Mouse (Mus musculus) neural tube, embryonic 11.5 days (tissue): ENCODE measurements at regions not wholly inside any gene's neighbourhood (a gene's known extent, or its start where the extent isn't known, plus 50 kb on each side); places are given as distances from the start of the nearest gene placed in this dataset.

Experiments
- ATAC-seq: fragments of 200-750 bp; cut with Nextera tagmentation; 2 replicates; pipeline ENCODE4 v1.8.0; 2017; ENCODE audit warnings: moderate number of reproducible peaks, mild to moderate bottlenecking, moderate TSS enrichment, moderate library complexity; ENCODE audit not compliant: insufficient read depth, low FRiP score, low TSS enrichment
- DNase-seq: peaks from one replicate; pipeline ENCODE4 v3.0.0-alpha.2; 2015; ENCODE audit warnings: low spot score
- H3K27ac ChIP-seq: fragments of 300-500 bp; sonication (generic); 2 replicates; pipeline ENCODE4 v1.5.1; 2014; ENCODE audit warnings: low read depth, mild to moderate bottlenecking, low read length
- H3K27me3 ChIP-seq: fragments of 300-500 bp; sonication (generic); 2 replicates; pipeline ENCODE4 v1.6.1; 2014; ENCODE audit warnings: mild to moderate bottlenecking, low read length, mixed read lengths; ENCODE audit not compliant: control insufficient read depth, insufficient read depth
- H3K36me3 ChIP-seq: fragments of 300-500 bp; sonication (generic); 2 replicates; pipeline ENCODE4 v1.6.1; 2014; ENCODE audit warnings: mild to moderate bottlenecking, low read length, moderate library complexity, mixed read lengths; ENCODE audit not compliant: control insufficient read depth, insufficient read depth
- H3K4me1 ChIP-seq: fragments of 300-500 bp; sonication (generic); 2 replicates; pipeline ENCODE4 v1.6.1; 2014; ENCODE audit warnings: low read length, mixed read lengths; ENCODE audit not compliant: control insufficient read depth, insufficient read depth
- H3K4me2 ChIP-seq: fragments of 300-500 bp; sonication (generic); 2 replicates; pipeline ENCODE4 v1.6.1; 2014; ENCODE audit warnings: low read depth, mild to moderate bottlenecking, moderate library complexity
- H3K4me3 ChIP-seq: fragments of 300-500 bp; sonication (generic); 2 replicates; pipeline ENCODE4 v1.5.1; 2014; ENCODE audit warnings: low read depth, low read length
- H3K9ac ChIP-seq: fragments of 300-500 bp; sonication (generic); 2 replicates; pipeline ENCODE4 v1.6.1; 2014; ENCODE audit warnings: mild to moderate bottlenecking, low read length
- H3K9me3 ChIP-seq: fragments of 300-500 bp; sonication (generic); 2 replicates; pipeline ENCODE4 v1.6.1; 2016; ENCODE audit warnings: low read length; ENCODE audit not compliant: control insufficient read depth
- WGBS: fragments of 180-500 bp; shearing (Covaris S2); extraction: QIAGEN DNeasy Blood & Tissue Kit; methylation state at CpG from one replicate; pipeline ENCODE4 v1.1.7; 2014; 5-methylcytosine and 5-hydroxymethylcytosine counted together

DNA sequence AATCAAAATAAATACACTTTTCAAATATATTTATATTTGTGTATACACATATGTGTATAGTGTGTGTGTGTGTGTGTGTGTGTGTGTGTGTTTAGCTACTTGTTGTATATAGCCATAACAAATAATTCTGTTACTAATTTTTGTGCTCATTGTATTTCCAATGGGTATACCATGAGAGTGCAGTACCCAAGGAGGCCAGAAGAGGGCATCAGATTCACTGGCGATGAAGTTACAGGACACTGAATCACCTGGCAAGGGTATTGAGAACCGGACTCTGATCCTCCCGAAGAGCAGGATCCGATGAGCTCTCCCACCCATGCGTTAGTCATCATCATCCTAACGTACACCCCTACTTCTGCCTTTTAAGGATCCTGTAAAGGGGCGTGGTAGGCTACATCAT lies 249.3 kb upstream of the Rpl38 start:
- no peaks in the 10 kb centered on the region for H3K36me3 ChIP-seq
- DNase-seq, result no peak
- no peaks in the 10 kb centered on the region for H3K4me1 ChIP-seq
- 82% methylated on average over 7 of the region's 7 CpGs for WGBS
- no peaks in the 10 kb centered on the region for H3K9me3 ChIP-seq
- ATAC-seq, result no peak
- H3K9ac ChIP-seq, result no peak overlapping the region
- H3K4me3 ChIP-seq, result no peak overlapping the region
- H3K27me3 ChIP-seq, result no peaks in the 10 kb centered on the region
- H3K4me2 ChIP-seq, result no peak overlapping the region
- H3K27ac ChIP-seq, result no peak overlapping the region

DNA sequence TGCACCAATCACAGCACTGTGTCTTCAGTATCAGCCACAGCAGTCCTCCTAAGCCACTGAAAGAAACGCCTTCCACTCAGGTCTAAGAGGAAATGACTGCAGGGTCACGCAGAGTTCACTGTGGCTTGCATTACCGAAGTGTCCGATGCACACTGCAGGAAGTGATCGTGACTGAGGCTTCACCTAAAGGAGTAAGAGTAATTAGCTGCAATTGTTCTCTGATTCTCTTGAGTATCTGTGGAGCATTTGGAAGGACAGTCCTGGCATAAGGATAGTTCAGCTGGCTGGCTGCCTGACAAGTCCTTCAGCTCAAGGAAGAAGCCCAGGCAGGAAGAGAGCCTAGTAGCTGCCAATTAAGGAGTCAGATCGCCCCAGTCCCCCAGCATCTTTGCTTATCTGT lies 252.2 kb upstream of the Rpl38 start:
- Histone ChIP-seq H3K4me3 (no peak overlapping the region), H3K27ac (no peak overlapping the region), H3K9ac (no peak overlapping the region), H3K27me3 (no peaks in the 10 kb centered on the region), H3K4me1 (no peaks in the 10 kb centered on the region), H3K9me3 (no peaks in the 10 kb centered on the region), H3K36me3 (no peaks in the 10 kb centered on the region), H3K4me2 (no peak overlapping the region)
- whole genome bisulfite sequencing, result 65% methylated on average over 6 of the region's 6 CpGs
- no peak for ATAC-seq
- DNase-seq, result no peak

DNA sequence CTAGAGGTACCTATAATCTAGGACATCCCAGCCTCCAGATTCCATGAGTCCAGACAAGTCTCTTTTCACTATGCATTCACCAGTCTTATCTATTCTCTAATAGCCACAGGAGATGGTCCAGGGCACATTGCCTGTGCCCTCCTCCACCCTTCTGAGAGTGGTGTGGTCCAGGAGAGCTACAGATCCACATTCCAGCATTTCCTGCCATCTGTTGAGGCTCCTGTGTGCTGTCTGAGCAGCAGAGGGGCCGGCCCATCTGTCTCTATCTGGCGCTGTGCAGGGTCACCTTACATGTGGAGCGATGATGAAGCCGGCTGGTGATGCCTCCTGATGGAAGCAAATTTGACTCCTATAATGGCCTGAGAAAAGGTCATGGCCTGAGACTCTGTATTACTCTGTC lies 263.9 kb upstream of the Rpl38 start:
- Histone ChIP-seq H3K27ac (no peak overlapping the region), H3K4me3 (no peak overlapping the region), H3K36me3 (no peaks in the 10 kb centered on the region), H3K4me1 (no peaks in the 10 kb centered on the region), H3K27me3 (no peaks in the 10 kb centered on the region), H3K4me2 (no peak overlapping the region), H3K9ac (no peak overlapping the region), H3K9me3 (no peaks in the 10 kb centered on the region)
- ATAC-seq, result no peak
- 42% methylated on average over 4 of the region's 4 CpGs for WGBS
- DNase-seq, result no peak

DNA sequence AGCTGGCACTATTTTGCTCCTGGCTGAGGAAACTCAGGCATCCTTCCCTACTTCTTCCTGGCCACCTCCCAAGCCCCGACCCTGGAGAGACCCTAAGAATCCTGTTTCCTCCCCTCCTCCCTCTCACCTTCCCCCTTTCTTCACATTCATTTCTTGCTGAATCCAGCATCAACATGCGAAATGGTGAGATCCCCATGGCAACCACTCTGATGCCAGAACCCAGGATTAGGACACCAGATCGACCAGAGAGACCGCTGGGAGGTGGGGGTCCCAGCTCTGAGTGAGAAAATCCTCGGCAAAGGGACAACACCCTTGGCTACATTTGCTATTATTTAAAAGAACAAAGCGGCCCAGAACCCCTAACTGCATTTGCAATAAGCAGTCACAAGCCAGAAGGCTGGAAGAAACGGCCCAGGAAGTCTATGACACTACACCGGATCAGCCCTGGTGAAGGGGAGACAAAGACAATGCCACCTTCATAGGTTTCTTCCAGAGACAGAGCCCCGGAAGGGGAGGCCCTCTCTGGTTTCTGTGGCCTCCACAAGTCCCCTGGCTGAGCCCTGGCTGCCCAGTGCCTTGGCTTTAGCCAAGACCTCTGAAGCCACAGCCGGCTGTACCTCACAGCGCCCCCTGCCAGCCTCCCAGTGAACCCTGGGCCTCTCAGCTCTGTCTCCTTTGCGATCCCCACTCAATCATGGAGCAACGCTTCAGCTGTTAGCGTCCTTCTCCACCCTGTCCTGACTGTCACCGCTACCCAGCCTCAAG lies 265.6 kb upstream of the Rpl38 start:
- no peak for ATAC-seq
- Histone ChIP-seq H3K36me3 (no peaks in the 10 kb centered on the region), H3K4me3 (no peak overlapping the region), H3K27ac (no peak overlapping the region), H3K27me3 (no peaks in the 10 kb centered on the region), H3K9me3 (no peaks in the 10 kb centered on the region), H3K4me2 (no peak overlapping the region), H3K9ac (no peak overlapping the region), H3K4me1 (no peaks in the 10 kb centered on the region)
- 37% methylated on average over 15 of the region's 15 CpGs for WGBS
- DNase-seq, result peak; percentile 59

DNA sequence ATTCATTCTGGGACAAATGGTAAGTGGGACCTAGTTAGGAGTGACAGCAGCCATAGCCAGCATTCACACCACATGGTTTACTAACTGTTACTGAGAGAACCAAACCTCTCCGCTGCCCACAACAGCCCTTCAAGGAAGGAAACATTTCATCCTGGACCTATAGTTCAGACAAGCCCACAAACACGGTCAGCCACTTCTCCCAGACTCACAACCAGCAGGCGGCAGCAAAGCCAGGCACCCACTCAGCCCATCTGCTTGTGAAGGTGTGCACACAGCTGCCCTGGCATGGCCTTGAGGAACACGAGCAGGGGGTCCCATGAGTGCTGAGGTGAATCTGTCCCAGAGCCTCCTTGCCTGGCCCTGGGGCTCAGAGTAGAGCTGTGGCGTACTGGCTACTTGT lies 267.6 kb upstream of the Rpl38 start:
- H3K9me3 ChIP-seq, result no peaks in the 10 kb centered on the region
- 66% methylated on average over 5 of the region's 5 CpGs for WGBS
- no peak overlapping the region for H3K4me2 ChIP-seq
- H3K4me1 ChIP-seq, result no peaks in the 10 kb centered on the region
- ATAC-seq (no peak), DNase-seq (no peak)
- H3K36me3 ChIP-seq, result no peaks in the 10 kb centered on the region
- H3K9ac ChIP-seq, result no peak overlapping the region
- no peak overlapping the region for H3K27ac ChIP-seq
- H3K4me3 ChIP-seq, result no peak overlapping the region
- no peaks in the 10 kb centered on the region for H3K27me3 ChIP-seq

DNA sequence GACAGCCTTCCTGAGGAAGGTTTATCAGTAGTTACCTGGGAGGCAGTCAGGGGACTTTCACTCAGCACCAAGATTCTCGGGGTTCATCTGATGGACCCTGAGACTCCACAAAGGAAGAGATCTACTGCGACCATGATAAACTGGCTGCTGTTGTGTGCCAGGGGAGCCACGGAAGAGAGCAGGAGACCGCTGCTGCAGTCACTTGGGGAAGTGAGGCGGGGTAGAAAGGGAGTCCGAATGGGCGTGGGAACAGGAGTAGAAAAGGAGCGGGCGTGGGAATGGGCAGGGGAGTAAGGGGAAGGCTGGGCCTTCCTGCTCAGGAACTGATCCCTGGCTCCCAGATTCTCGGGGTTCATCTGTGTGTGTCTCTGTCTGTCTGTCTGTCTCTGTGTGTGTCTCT lies 276.2 kb upstream of the Rpl38 start:
- no peak overlapping the region for H3K4me3 ChIP-seq
- DNase-seq, result no peak
- no peak overlapping the region for H3K4me2 ChIP-seq
- H3K27ac ChIP-seq, result no peak overlapping the region
- ATAC-seq, result no peak
- no peaks in the 10 kb centered on the region for H3K36me3 ChIP-seq
- H3K9ac ChIP-seq, result no peak overlapping the region
- 74% methylated on average over 10 of the region's 10 CpGs for WGBS
- no peaks in the 10 kb centered on the region for H3K9me3 ChIP-seq
- no peaks in the 10 kb centered on the region for H3K4me1 ChIP-seq
- no peaks in the 10 kb centered on the region for H3K27me3 ChIP-seq

DNA sequence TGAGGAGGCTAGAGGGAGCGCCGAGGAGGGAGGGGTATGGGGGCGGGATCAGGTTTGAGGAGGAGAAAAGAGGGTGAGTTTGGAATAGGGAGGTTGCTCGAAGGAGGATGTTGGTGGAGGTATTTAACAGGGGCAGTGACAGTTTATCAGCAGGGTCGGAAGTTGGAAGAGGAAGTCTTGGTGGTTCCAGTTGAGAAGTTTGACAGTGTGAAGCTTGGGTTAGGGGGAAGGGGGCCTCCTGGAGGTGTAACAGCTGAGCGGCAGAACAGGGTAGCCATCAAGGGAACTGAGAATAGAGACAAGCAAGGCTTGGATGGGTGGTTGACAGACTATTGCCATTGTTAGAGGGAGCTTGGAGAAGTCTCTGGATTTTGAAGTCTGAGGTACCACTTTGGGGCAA lies 276.8 kb upstream of the Rpl38 start:
- Histone ChIP-seq H3K4me1 (no peaks in the 10 kb centered on the region), H3K36me3 (no peaks in the 10 kb centered on the region), H3K9me3 (no peaks in the 10 kb centered on the region), H3K4me2 (no peak overlapping the region), H3K27me3 (no peaks in the 10 kb centered on the region), H3K4me3 (no peak overlapping the region), H3K27ac (no peak overlapping the region), H3K9ac (no peak overlapping the region)
- 68% methylated on average over 6 of the region's 6 CpGs for WGBS
- DNase-seq (no peak), ATAC-seq (no peak)

DNA sequence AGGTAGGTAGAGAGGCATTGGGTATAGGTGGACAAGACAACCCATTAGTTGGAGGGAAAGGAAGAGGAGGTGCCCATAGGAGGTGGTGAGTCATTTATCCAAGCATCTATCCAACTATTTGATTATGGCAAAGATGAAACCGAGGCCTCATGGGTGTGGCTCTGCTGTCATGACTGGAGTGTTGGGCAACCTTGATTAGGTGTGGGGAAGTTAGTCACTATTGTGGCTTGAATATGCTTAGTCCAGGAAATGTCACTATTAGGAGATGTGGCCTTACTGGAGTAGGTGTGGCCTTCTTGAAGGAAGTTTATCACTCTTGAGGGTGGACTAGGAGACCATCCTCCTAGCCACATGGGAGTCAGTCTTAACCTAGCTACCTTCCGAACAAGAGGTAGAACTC lies 281.2 kb upstream of the Rpl38 start:
- Histone ChIP-seq H3K4me3 (no peak overlapping the region), H3K27ac (no peak overlapping the region), H3K27me3 (no peaks in the 10 kb centered on the region), H3K9ac (no peak overlapping the region), H3K36me3 (no peaks in the 10 kb centered on the region), H3K4me2 (no peak overlapping the region), H3K4me1 (no peaks in the 10 kb centered on the region), H3K9me3 (no peaks in the 10 kb centered on the region)
- WGBS, result 89% methylated on average over 2 of the region's 2 CpGs
- ATAC-seq (no peak), DNase-seq (no peak)

DNA sequence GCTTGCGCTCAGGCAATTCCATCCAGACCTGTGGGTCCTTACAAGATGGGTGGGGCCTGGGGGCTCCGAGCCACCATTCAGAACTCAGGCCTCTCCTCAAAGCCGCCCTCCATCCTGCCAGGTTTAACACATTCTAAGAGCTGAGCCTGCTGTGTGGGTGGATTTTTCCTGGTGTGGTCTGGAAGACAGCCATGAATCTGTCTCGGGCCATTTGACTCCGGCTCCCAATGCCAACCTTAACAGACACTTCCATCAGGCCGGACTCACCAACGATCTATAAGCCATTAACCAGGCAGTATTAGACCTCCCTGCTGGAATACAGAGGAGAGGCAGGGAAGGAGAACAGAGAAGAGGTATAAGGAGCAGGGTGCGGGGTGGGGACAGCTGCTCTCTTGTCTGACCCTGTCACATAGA lies 288.9 kb upstream of the Rpl38 start:
- no peak overlapping the region for H3K27ac ChIP-seq
- 0 out of 2 replicates have a peak, but pooled peaks cover 4% of the 10 kb centered on the region for H3K4me1 ChIP-seq
- H3K9me3 ChIP-seq, result no peaks in the 10 kb centered on the region
- no peak overlapping the region for H3K4me2 ChIP-seq
- ATAC-seq, result no peak
- H3K36me3 ChIP-seq, result no peaks in the 10 kb centered on the region
- peak; percentile 29 for DNase-seq
- H3K9ac ChIP-seq, result no peak overlapping the region
- no peak overlapping the region for H3K4me3 ChIP-seq
- H3K27me3 ChIP-seq, result no peaks in the 10 kb centered on the region
- 38% methylated on average over 8 of the region's 8 CpGs for WGBS
